Mouse (Mus musculus) gastrocnemius, adult 18-20 months (tissue): Measurements from ENCODE around the gene Mmp24. TPM values are rescaled to one million over a fixed set of nuclear protein-coding genes. Genes with fewer than 3 reads are reported as not detected.

Source experiments
- DNase-seq: peaks from one replicate; pipeline ENCODE4 v3.0.0; 2021; ENCODE audit warnings: low spot score
- total RNA-seq, 2 experiments: library from RNA; stranded (reverse); gene quantifications; 2 replicates each; pipeline ENCODE4 v1.2.3; 2021

The Mmp24 gene
- total RNA-seq, 2 experiments from 2014 or later = not detected

DNA sequence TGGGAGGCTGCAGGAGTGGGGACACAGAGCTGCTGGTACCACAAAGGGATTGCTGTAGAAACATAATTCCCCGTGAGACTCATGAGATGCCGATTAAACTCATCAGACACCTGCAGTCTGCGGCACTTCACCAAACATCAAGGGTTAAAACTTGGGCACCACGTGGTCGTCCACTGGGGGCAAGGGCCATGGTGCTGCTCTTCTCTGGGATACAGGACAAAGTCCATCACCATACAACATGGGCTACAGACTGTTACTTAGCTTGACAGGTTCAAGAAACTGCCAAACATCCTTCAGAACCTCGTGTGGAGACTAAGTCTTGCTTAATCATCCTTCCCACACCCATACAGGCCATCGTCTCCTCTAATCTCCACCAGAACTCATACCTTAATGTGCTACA, 85.0 kb downstream of the Mmp24 start:
- DNase-seq = no peak

- no peak for DNase-seq
These were observed 86.4 kb downstream of the Mmp24 start for GRCm38 (mm10) chr2:155861581-155861980.

DNA sequence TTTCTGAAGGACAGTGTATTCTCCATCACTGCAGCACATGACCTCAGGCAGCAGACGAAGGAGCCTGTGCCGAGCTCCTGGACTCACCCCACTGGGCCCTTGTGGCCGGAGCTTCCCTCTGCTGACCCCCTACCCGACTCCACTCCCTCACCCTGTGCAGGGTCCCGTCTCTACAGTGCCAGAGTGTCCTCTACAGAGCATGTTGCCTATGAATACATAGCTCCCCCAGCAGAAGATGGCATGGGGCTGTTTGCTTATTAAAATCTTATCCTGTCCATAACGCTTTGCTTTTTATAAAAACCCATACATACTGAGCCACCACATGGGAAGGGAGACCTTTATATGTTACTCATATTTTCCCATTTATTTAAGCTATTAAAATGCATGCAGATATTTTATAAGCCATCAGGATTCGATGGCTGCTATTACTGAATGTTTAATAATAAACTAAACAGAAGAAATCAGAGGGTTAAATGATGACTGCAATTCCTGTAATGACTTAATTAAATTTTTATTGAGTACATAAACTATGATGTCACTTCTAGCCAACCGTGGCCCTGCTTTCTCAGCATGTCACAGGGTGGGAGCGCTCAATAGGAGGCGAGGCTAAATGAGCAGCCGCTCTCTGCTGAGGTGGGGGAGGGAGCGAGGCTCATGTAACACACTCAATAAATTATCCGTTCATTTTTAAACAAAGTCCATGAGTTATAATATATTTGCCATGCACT, 87.6 kb downstream of the Mmp24 start:
- DNase-seq = no peak

GRCm38 (mm10) chr2:155863301-155863867, 88.2 kb downstream of the Mmp24 start:
- DNase-seq = no peak

Other genes with a start within 250 kb of the Mmp24 start
- 1 to 10 TPM; 5.2 to 6.2 TPM for gene Gss, start 182.5 kb upstream of the Mmp24 start, total RNA-seq
- 1 to 10 TPM; 4.5 to 7.3 TPM for gene Myh7b, start 164.1 kb upstream of the Mmp24 start, total RNA-seq
- gene Trpc4ap, start 83.0 kb upstream of the Mmp24 start, total RNA-seq = 10 to 100 TPM; 96.6 to 99.0 TPM
- gene Edem2, start 45.9 kb upstream of the Mmp24 start, total RNA-seq = 1 to 10 TPM; 4.3 to 4.9 TPM
- gene Gm17581, start 39.5 kb upstream of the Mmp24 start, total RNA-seq = not detected
- 1 to 10 TPM; 6.8 to 7.9 TPM for gene Procr, start 24.2 kb upstream of the Mmp24 start, total RNA-seq
- 10 to 100 TPM; 27.8 to 29.5 TPM for gene BC029722, start 44.1 kb downstream of the Mmp24 start, total RNA-seq
- gene Eif6, start 51.6 kb downstream of the Mmp24 start, total RNA-seq = 10 to 100 TPM; 43.4 to 45.4 TPM
- not detected for gene Fam83c, start 59.5 kb downstream of the Mmp24 start, total RNA-seq
- gene Uqcc1, start 155.0 kb downstream of the Mmp24 start, total RNA-seq = 100 to 1,000 TPM; 155 to 182 TPM
- not detected for gene Gm15557, start 165.4 kb downstream of the Mmp24 start, total RNA-seq
- gene Gdf5, start 170.0 kb downstream of the Mmp24 start, total RNA-seq = under 1 TPM in 1 of 2 experiments, not detected in 1; 0.38 TPM
- 1 to 10 TPM; 2.7 TPM for gene Cep250, start 181.1 kb downstream of the Mmp24 start, total RNA-seq
- under 1 TPM; 0.12 to 0.41 TPM for gene 6430550D23Rik, start 232.6 kb downstream of the Mmp24 start, total RNA-seq
- gene Ergic3, start 232.7 kb downstream of the Mmp24 start, total RNA-seq = 10 to 100 TPM; 52.9 to 53.0 TPM